Mouse (Mus musculus) c-Kit-positive CD71-positive TER-119-positive erythroid progenitor cells, embryonic 14.5 days (primary cell): Measurements from ENCODE around the gene Zscan10.

Experiments used
- DNase-seq: peaks from one replicate; pipeline ENCODE4 v3.0.0-alpha.2; 2013; ENCODE audit warnings: low spot score

The Zscan10 gene

DNA sequence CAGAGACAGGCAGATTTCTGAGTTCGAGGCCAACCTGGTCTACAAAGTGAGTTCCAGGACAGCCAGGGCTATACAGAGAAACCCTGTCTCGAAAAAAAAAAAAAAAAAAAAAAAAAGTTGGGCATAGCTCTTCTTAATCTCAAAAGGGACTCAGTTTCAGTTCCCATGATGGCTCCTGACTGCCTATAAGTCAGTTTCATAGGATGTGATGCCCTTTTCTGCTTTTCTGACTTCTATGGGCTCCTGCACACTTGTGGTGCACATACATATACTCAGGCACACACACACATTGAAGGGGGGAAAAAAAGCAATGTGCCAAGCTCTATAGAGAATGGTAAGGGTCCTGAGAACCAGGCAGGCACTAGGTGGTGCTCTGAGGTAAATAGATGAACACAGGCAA, 52.7 kb downstream of the Zscan10 start:
- DNase-seq: no peak

DNA sequence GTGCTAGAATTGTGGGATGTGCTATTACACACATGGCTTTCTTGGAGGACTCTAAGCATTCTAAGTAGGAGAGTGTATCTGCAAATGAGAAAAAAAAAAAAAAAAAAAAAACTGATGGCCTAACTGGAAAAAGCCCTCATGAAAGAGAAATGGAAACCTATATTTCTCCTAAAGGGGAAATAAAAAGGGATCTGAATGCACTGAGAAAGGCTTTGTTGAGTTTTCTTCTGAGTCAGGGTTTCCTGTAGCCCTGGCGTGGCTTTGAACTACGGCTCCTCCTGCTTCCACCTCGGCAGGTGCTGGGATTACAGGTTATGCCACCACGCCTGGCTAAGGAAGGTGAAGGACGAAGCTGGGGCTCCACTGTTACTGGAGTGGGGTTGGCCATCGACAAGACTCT, 53.3 kb downstream of the Zscan10 start:
- no peak for DNase-seq

DNA sequence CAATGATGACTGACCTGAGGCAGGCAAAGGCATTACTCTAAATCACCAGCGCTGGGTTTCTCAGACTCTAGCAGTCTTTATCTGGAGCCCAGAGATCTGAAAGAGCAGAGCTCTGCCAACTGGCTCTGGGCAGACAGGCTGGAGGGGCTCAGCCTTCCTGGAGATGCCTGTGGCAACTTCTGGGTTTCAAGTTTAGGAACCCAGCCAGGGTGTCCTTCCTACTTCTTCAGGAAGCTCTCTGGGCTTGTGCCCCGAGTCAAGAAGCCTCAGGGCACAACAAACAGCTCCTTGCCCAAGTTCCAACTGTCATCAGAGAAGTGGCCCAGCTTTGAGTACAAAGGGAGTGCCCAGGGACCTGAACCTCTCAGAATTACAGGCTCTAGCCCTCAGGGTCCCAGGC, 53.8 kb downstream of the Zscan10 start:
- DNase-seq: no peak

DNA sequence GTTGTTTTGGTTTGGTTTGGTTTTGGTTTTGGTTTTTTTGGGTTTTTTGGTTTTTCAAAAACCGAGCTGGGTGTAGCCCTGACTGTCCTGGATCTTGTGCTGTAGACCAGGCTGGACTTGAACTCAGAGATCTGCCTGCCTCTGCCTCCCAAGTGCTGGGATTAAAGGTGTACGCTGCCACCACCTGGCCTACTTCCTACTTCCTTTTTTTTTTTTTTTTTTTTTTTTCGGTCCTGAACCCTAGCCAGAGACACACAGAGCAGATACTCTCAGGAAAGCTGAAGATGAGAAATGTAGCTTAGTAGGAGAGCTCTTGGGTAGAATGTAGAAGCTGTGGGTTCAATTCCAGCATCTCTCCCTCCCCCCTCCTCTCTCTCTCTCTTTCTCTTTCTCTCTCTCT, 57.8 kb downstream of the Zscan10 start:
- no peak for DNase-seq

DNA sequence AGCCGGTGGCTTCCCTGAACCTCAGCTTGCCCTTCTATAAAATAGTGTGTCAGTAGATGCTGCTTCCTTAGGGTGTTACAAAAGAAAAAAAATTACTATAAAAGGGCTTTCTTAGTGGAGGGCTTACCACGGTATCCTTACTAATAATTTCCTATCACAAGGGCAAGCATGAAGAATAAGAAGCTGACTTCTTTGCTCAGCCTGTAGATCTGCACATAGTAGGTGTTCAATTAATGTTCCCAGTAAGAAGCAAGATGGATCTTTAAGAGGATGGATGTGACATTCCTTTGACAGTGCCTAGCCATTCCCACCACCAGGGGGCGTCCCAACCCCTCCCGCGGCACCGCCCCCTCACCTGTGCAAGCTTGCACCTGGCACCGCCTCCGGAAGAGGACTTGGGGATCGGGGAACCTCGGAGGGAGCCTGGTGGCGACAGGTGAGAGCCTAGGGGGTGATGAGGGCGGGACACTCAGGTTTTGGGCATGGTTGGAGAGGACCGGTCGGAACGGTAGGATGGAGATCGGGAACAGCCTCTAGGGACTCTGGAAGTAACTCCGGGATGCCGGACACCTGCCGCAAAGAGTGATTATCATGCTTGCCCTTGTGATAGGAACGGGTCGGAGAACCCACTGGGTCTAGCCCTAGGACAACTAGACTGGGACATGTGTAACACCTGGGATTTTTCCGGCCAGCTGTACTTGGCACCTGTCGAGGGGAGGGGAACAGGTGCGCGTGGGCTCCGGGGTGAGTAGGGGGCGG, 59.6 kb downstream of the Zscan10 start, which contains the start of gene Bicdl2:
TSS of gene Bicdl2 (plus strand) at position 390 of the 759 bp plus-strand sequence.
- DNase-seq: no peak
